In the genomic region with DNA sequence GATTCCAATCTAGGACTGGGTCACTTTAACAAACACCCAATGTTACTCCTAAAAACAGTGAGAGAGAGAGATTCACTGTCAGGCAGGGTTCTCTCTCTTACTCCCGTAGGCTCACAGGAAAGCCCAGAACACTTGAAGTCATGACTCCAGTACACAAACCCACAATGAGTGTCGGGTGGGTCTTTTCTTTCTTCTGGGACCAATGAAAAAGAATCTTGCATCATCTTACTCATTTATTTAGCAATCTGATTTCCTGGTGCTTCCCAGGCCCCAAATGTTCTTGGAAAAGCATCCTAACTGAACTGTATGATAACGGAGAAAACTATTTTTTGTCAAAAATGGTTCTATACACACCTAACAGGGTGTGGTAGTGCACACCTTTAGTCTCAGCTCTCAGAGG, we compare ENCODE assay signal across 9 mouse cellular contexts. TPM values are rescaled to one million over a fixed set of nuclear protein-coding genes. Genes with fewer than 3 reads are reported as not detected.
DNase-seq lines count a peak whose midpoint lies in the region; ATAC-seq and TF ChIP-seq lines count a peak whose summit lies in the region.
"Had no signal": no experiment of that assay in that cellular context is flagged by ENCODE, and none has a peak within 500 bp of the region (broad histone marks: within the 10 kb centered on the region; RNA-seq: fewer than 3 reads in every experiment).

No protein-coding gene starts in this region.

- H3K36me3 ChIP-seq in forebrain, embryonic 13.5 days (ENCODE audit: poor library complexity, severe bottlenecking) = no peaks in the 10 kb centered on the region
- H3K36me3 ChIP-seq in limb, embryonic 12.5 days = peaks cover 19% of the 10 kb centered on the region
- 0 out of 2 replicates have a peak, but pooled peaks cover 4% of the 10 kb centered on the region for H3K36me3 ChIP-seq in stomach, embryonic 14.5 days (ENCODE audit: control insufficient read depth, insufficient read depth, low read length)

- WGBS in forebrain, embryonic 13.5 days = 88% methylated on average over 3 of the region's 3 CpGs
- 85% methylated on average over 3 of the region's 3 CpGs for WGBS in limb, embryonic 12.5 days
- WGBS in stomach, embryonic 14.5 days = 76% methylated on average over 3 of the region's 3 CpGs

- intact Hi-C loops in left cerebral cortex, adult 2 months (cut with DNase I) = loop anchor here (5.0 kb wide), 1 partner anchor 92 kb away; no protein-coding TSS in a partner anchor
- intact Hi-C loops in left cerebral cortex, postnatal 10 days (cut with DNase I) = no loop called here

- peak overlapping the region; percentile 69 for H3K4me2 ChIP-seq in forebrain, embryonic 13.5 days
- H3K4me2 ChIP-seq in limb, embryonic 12.5 days = peak overlapping the region; percentile 64
- peak overlapping the region; percentile 56 for H3K4me2 ChIP-seq in stomach, embryonic 14.5 days (replicated peaks; ENCODE audit: low read depth, low read length)

- ATAC-seq in forebrain, embryonic 13.5 days = no peak
- ATAC-seq in limb, embryonic 12.5 days (ENCODE audit: insufficient number of reproducible peaks, insufficient read depth, low FRiP score, low TSS enrichment, low read depth) = no peak
- no peak for ATAC-seq in stomach, embryonic 14.5 days (ENCODE audit: insufficient number of reproducible peaks, insufficient read depth, low FRiP score, low read depth)
- ATAC-seq in inflammation-experienced regulatory T-cells, adult 6 months = no peak

- H3K4me1 ChIP-seq in forebrain, embryonic 13.5 days = peaks cover 43% of the 10 kb centered on the region
- peaks cover 29% of the 10 kb centered on the region for H3K4me1 ChIP-seq in limb, embryonic 12.5 days (replicated peaks)
- H3K4me1 ChIP-seq in stomach, embryonic 14.5 days (ENCODE audit: control insufficient read depth, insufficient read depth, low read length) = peaks cover 21% of the 10 kb centered on the region

- H3K27me3 ChIP-seq in forebrain, embryonic 13.5 days = no peaks in the 10 kb centered on the region
- H3K27me3 ChIP-seq in limb, embryonic 12.5 days = no peaks in the 10 kb centered on the region
- no peaks in the 10 kb centered on the region for H3K27me3 ChIP-seq in stomach, embryonic 14.5 days (ENCODE audit: control insufficient read depth, insufficient read depth, low read length)

- H3K9me3 ChIP-seq in forebrain, embryonic 13.5 days (replicated peaks) = no peaks in the 10 kb centered on the region
- H3K9me3 ChIP-seq in limb, embryonic 12.5 days = no peaks in the 10 kb centered on the region
- H3K9me3 ChIP-seq in stomach, embryonic 14.5 days (ENCODE audit: control insufficient read depth, low read depth, low read length) = no peaks in the 10 kb centered on the region

- H3K27ac ChIP-seq in left cerebral cortex, adult 2 months = no peak overlapping the region
- no peak overlapping the region; the same call in none of the 2 replicates for H3K27ac ChIP-seq in forebrain, embryonic 13.5 days
- H3K27ac ChIP-seq in limb, embryonic 12.5 days = no peak overlapping the region
- H3K27ac ChIP-seq in stomach, embryonic 14.5 days (ENCODE audit: low read length) = no peak overlapping the region

- H3K4me3 ChIP-seq in left cerebral cortex, adult 2 months = peak overlapping the region; percentile 77; the same call in 1 of the 2 replicates
- peak overlapping the region; percentile 93 for H3K4me3 ChIP-seq in forebrain, embryonic 13.5 days
- H3K4me3 ChIP-seq in limb, embryonic 12.5 days (replicated peaks) = peak overlapping the region; percentile 78
- peak overlapping the region; percentile 93; the same call in 1 of the 2 replicates for H3K4me3 ChIP-seq in stomach, embryonic 14.5 days (ENCODE audit: low read depth, low read length)

- no peak overlapping the region for H3K9ac ChIP-seq in forebrain, embryonic 13.5 days
- no peak overlapping the region for H3K9ac ChIP-seq in limb, embryonic 12.5 days (replicated peaks)
- H3K9ac ChIP-seq in stomach, embryonic 14.5 days (replicated peaks; ENCODE audit: low read depth, low read length) = no peak overlapping the region

- DNase-seq in left cerebral cortex, adult 2 months (ENCODE audit: extremely low spot score in 1 of 2, low spot score in 2 of 2) = no peak
- no peak for DNase-seq in left cerebral cortex, postnatal 10 days (ENCODE audit: extremely low spot score in 1 of 2, low spot score in 2 of 2)
- DNase-seq in thymus, postnatal 25 days = no peak
- DNase-seq in left cerebral cortex, adult 9 months (ENCODE audit: low spot score in 2 of 2) = no peak

- TF ChIP-seq CTCF in left cerebral cortex, adult 2 months (IDR thresholded peaks at IDR 0.05) = no peak

RNA-seq across cellular contexts. Expression of gene Myo1b, which starts 1.8 kb away (rescaled TPM):
- 10 to 100 TPM; 35.6 to 37.0 TPM for total RNA-seq in left cerebral cortex, adult 2 months (2021)
- 10 to 100 TPM; 51.4 to 53.3 TPM for total RNA-seq in left cerebral cortex, postnatal 10 days (2021)
- polyA plus RNA-seq in forebrain, embryonic 13.5 days (2015; fragmentation: Nextera tagmentation; extraction: Ambion mirVana) = 105 and 112 TPM in 2 replicates
- 114 and 142 TPM in 2 replicates for polyA plus RNA-seq in limb, embryonic 12.5 days (2016; fragmentation: Nextera tagmentation; extraction: Ambion mirVana)
- 107 and 108 TPM in 2 replicates for polyA plus RNA-seq in stomach, embryonic 14.5 days (2014; fragmentation: Nextera tagmentation; extraction: Ambion mirVana)
- 1 to 10 TPM in 1 of 3 experiments, under 1 TPM in 1, not detected in 1; 0.41 to 1.3 TPM for polyA plus RNA-seq in inflammation-experienced regulatory T-cells, adult 6 months (2017; shearing (Covaris generic))
- total RNA-seq: neutrophil, adult 5-6 weeks had no signal

Comparison
In these comparisons a context has a peak if more than half of its experiments do, and no peak if none do; other contexts are left out.
1. RNA of gene Myo1b, which starts 1.8 kb away (polyA plus RNA-seq): 114 to 142 TPM in limb, embryonic 12.5 days, 105 to 112 TPM in forebrain, embryonic 13.5 days and 107 to 108 TPM in stomach, embryonic 14.5 days; 0.41 to 1.3 TPM in inflammation-experienced regulatory T-cells, adult 6 months; every median in the first group is over 10 times any median in the second.
2. Peak in every context shown above with its lines, with median percentiles within 50 percentile points of each other: H3K4me3 ChIP-seq and H3K4me2 ChIP-seq.